Mouse (Mus musculus): ENCODE measurements around the gene Ap3m1.

- peak; percentile 57 for TF ChIP-seq CTCF (IDR thresholded peaks at IDR 0.05; ENCODE audit: extremely low read depth, insufficient read depth, low read length)
- TF ChIP-seq POLR2A (IDR thresholded peaks at IDR 0.05; ENCODE audit: extremely low read depth, insufficient read depth, low read length), result no peak
Observed at GRCm38 (mm10) chr14:21018977-21019376, 33.3 kb downstream of the Ap3m1 start.
